Mouse (Mus musculus): ENCODE measurements around the gene Naaladl2. TPM values are rescaled to one million over a fixed set of nuclear protein-coding genes. Genes with fewer than 3 reads are reported as not detected.

Gene Naaladl2
- polyA plus RNA-seq, 1 experiment = 0.38 TPM

GRCm38 (mm10) chr3:23972747-23973667, 1171.1 kb downstream of the Naaladl2 start:
- H3K27me3 ChIP-seq (replicated peaks; ENCODE audit: control insufficient read depth, insufficient read depth, low read length) = no peaks in the 10 kb centered on the region
- no peak overlapping the region for H3K27ac ChIP-seq (ENCODE audit: insufficient read depth, low read depth, low read length)
- H3K4me1 ChIP-seq (ENCODE audit: control insufficient read depth, insufficient read depth, low read length) = no peaks in the 10 kb centered on the region
- 73% methylated on average over 4 of the region's 4 CpGs for WGBS
- H3K4me3 ChIP-seq (ENCODE audit: insufficient read depth, low read depth, low read length) = no peak overlapping the region
- TF ChIP-seq POLR2A (IDR thresholded peaks at IDR 0.05; ENCODE audit: low read depth, low read length) (no peak), CTCF (conservative IDR thresholded peaks at IDR 0.05; ENCODE audit: insufficient read depth, insufficient read length, low read depth, low read length) (no peak)
- H3K36me3 ChIP-seq (ENCODE audit: control insufficient read depth, insufficient read depth, low read length) = no peaks in the 10 kb centered on the region
- DNase-seq = no peak

DNA sequence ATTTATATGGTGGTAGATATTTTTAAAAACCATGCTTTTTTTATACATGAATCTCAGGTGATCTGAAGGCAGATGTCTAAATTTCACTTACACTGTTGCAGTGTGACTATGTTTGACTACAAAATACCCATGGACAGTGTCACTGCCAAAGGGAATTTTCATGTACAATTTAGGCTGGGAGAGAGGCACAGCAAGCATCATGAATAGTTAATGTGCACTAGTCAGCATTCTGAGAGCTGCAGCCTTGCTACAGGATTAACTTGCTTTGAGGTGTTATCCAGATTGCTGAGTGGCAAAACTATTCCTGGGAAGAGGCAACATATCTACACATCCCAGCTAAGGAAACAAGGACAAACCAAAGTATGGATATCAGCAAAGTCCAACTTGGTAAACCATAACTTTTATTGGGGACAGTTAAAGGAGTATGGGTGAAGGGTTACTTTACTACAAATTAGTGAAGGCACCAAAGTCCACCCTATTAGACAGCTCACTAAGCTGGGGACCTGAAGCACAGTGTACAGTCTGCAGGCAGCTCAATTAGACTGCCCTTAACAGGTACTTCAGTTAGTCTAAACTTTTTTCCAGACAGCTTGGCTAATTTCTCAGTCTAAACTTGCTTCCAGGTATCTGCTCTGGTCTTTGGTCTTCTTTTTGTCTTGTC, 1181.0 kb downstream of the Naaladl2 start:
- no peaks in the 10 kb centered on the region for H3K36me3 ChIP-seq (ENCODE audit: control insufficient read depth, insufficient read depth, low read length)
- no peak for DNase-seq
- H3K4me1 ChIP-seq (ENCODE audit: control insufficient read depth, insufficient read depth, low read length) = no peaks in the 10 kb centered on the region
- no peak for TF ChIP-seq CTCF (conservative IDR thresholded peaks at IDR 0.05; ENCODE audit: insufficient read depth, insufficient read length, low read depth, low read length)
- TF ChIP-seq POLR2A (IDR thresholded peaks at IDR 0.05; ENCODE audit: low read depth, low read length) = no peak
- no peak overlapping the region for H3K4me3 ChIP-seq (ENCODE audit: insufficient read depth, low read depth, low read length)
- no peaks in the 10 kb centered on the region; the same call in 1 of the 2 replicates for H3K27me3 ChIP-seq (replicated peaks; ENCODE audit: control insufficient read depth, insufficient read depth, low read length)
- no peak overlapping the region for H3K27ac ChIP-seq (ENCODE audit: insufficient read depth, low read depth, low read length)

DNA sequence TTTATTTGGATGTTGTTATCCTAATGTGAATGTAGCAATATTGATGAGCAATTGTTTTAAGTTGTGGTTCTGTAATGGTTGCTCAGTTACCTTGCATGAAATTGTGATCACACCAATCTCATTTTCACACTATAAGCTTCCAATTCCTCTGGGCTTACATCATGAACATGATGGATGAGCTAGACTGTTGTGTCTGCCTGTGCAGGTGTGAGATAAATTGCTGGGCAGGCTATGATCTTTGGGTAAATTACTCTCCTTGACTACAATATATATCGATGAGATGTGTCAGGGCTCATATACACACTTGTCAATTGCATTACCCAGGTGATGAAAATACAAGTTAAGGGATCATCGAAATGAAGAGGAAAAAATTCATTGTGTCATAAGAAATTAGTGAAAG, 1197.9 kb downstream of the Naaladl2 start:
- WGBS = 88% methylated on average over 2 of the region's 2 CpGs
- TF ChIP-seq POLR2A (IDR thresholded peaks at IDR 0.05; ENCODE audit: low read depth, low read length) (no peak), CTCF (conservative IDR thresholded peaks at IDR 0.05; ENCODE audit: insufficient read depth, insufficient read length, low read depth, low read length) (no peak)

GRCm38 (mm10) chr3:23937299-23937698, 1206.8 kb downstream of the Naaladl2 start:
- Histone ChIP-seq H3K4me1 (ENCODE audit: control insufficient read depth, insufficient read depth, low read length) (peaks cover 2% of the 10 kb centered on the region; the same call in 1 of the 2 replicates), H3K4me3 (ENCODE audit: insufficient read depth, low read depth, low read length) (no peak overlapping the region), H3K27me3 (replicated peaks; ENCODE audit: control insufficient read depth, insufficient read depth, low read length) (no peaks in the 10 kb centered on the region), H3K36me3 (ENCODE audit: control insufficient read depth, insufficient read depth, low read length) (no peaks in the 10 kb centered on the region), H3K27ac (ENCODE audit: insufficient read depth, low read depth, low read length) (peak overlapping the region; percentile 71; the same call in 1 of the 2 replicates)
- TF ChIP-seq POLR2A (IDR thresholded peaks at IDR 0.05; ENCODE audit: low read depth, low read length) (no peak), CTCF (conservative IDR thresholded peaks at IDR 0.05; ENCODE audit: insufficient read depth, insufficient read length, low read depth, low read length) (no peak)
- WGBS = 25% methylated on average over 5 of the region's 5 CpGs
- DNase-seq = peak; percentile 81

More for the DNA sequence above, 1197.9 kb downstream of the Naaladl2 start:
- Histone ChIP-seq H3K36me3 (ENCODE audit: control insufficient read depth, insufficient read depth, low read length) (no peaks in the 10 kb centered on the region), H3K27me3 (replicated peaks; ENCODE audit: control insufficient read depth, insufficient read depth, low read length) (no peaks in the 10 kb centered on the region), H3K4me1 (ENCODE audit: control insufficient read depth, insufficient read depth, low read length) (no peaks in the 10 kb centered on the region), H3K4me3 (ENCODE audit: insufficient read depth, low read depth, low read length) (no peak overlapping the region), H3K27ac (ENCODE audit: insufficient read depth, low read depth, low read length) (no peak overlapping the region)
- DNase-seq = no peak

- no peak for DNase-seq
Measured at GRCm38 (mm10) chr3:23928097-23928496, 1216.0 kb downstream of the Naaladl2 start.

GRCm38 (mm10) chr3:23907682-23908081, 1236.4 kb downstream of the Naaladl2 start:
- DNase-seq = no peak
- no peaks in the 10 kb centered on the region for H3K36me3 ChIP-seq (ENCODE audit: control insufficient read depth, insufficient read depth, low read length)
- TF ChIP-seq CTCF (conservative IDR thresholded peaks at IDR 0.05; ENCODE audit: insufficient read depth, insufficient read length, low read depth, low read length) (no peak), POLR2A (IDR thresholded peaks at IDR 0.05; ENCODE audit: low read depth, low read length) (no peak)
- H3K27ac ChIP-seq (ENCODE audit: insufficient read depth, low read depth, low read length) = no peak overlapping the region
- 83% methylated on average over 1 of the region's 1 CpGs for WGBS
- no peaks in the 10 kb centered on the region for H3K4me1 ChIP-seq (ENCODE audit: control insufficient read depth, insufficient read depth, low read length)
- H3K27me3 ChIP-seq (replicated peaks; ENCODE audit: control insufficient read depth, insufficient read depth, low read length) = no peaks in the 10 kb centered on the region
- H3K4me3 ChIP-seq (ENCODE audit: insufficient read depth, low read depth, low read length) = no peak overlapping the region

More at GRCm38 (mm10) chr3:23928097-23928496, 1216.0 kb downstream of the Naaladl2 start:
- no peak overlapping the region for H3K27ac ChIP-seq (ENCODE audit: insufficient read depth, low read depth, low read length)
- H3K27me3 ChIP-seq (replicated peaks; ENCODE audit: control insufficient read depth, insufficient read depth, low read length) = no peaks in the 10 kb centered on the region
- TF ChIP-seq CTCF (conservative IDR thresholded peaks at IDR 0.05; ENCODE audit: insufficient read depth, insufficient read length, low read depth, low read length) = no peak
- no peak for TF ChIP-seq POLR2A (IDR thresholded peaks at IDR 0.05; ENCODE audit: low read depth, low read length)
- no peaks in the 10 kb centered on the region for H3K4me1 ChIP-seq (ENCODE audit: control insufficient read depth, insufficient read depth, low read length)
- no peak overlapping the region for H3K4me3 ChIP-seq (ENCODE audit: insufficient read depth, low read depth, low read length)
- WGBS = 68% methylated on average over 4 of the region's 4 CpGs
- no peaks in the 10 kb centered on the region for H3K36me3 ChIP-seq (ENCODE audit: control insufficient read depth, insufficient read depth, low read length)

DNA sequence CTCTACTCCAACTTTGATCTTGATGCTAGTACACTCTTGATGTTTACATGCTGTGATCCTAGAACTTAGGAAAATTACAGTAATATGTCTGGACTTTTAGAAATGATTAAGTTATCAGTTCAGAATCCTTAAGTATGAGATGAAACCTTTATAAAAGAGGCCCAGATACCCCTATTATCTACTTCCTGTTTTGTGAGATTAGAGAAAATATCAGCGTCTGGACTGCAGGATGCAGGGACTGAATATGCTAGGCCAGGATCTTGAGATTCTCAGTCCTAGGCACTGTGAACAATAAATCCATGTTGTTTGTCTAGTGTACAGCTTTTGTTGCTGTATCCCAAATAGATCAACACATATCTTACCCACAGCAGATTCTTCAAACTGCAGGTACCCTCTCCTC, 1278.4 kb downstream of the Naaladl2 start:
- TF ChIP-seq POLR2A (IDR thresholded peaks at IDR 0.05; ENCODE audit: low read depth, low read length) (no peak), CTCF (conservative IDR thresholded peaks at IDR 0.05; ENCODE audit: insufficient read depth, insufficient read length, low read depth, low read length) (no peak)
- Histone ChIP-seq H3K4me3 (ENCODE audit: insufficient read depth, low read depth, low read length) (no peak overlapping the region), H3K4me1 (ENCODE audit: control insufficient read depth, insufficient read depth, low read length) (no peaks in the 10 kb centered on the region), H3K27me3 (replicated peaks; ENCODE audit: control insufficient read depth, insufficient read depth, low read length) (no peaks in the 10 kb centered on the region), H3K27ac (ENCODE audit: insufficient read depth, low read depth, low read length) (no peak overlapping the region), H3K36me3 (ENCODE audit: control insufficient read depth, insufficient read depth, low read length) (no peaks in the 10 kb centered on the region)
- 82% methylated on average over 1 of the region's 1 CpGs for WGBS
- no peak for DNase-seq

All from kidney, adult 2 months (tissue).